Mouse (Mus musculus): ENCODE measurements around the gene Lhpp.

DNA sequence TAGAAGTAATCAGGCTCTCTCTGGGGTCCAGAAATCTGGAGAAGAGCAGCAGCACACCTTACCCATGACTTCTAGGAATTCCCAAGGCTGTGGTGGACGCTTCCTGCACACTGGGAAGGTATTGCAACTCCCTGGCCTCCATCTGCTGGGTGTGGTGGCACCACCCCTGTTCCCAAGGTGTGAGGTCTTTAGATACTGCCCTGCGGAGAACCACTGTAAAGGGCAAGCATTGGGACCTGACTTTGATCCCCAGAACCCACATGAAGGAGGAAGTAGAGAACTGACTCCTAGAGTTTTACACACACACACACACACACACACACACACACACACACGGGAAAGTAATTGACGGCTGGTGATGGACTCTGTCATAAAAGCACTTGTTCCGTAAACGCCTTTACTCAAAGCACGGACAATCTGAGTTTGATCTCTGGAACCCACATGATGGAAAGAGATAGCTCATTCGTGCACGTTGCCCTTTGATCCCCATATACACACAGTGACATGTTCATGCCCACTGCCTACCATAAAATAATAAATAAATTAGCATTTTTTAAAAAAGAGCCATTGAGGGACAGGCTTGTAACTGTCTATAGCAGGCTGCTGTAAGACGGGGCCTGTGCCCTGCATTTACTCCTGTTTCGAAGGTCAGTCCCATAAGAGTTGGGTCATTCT, 34.3 kb downstream of the Lhpp start:
- TF ChIP-seq POLR2A (IDR thresholded peaks at IDR 0.05; ENCODE audit: extremely low read depth, insufficient read depth, low read length) (no peak), CTCF (IDR thresholded peaks at IDR 0.05; ENCODE audit: extremely low read depth, insufficient read depth, low read length) (no peak)
